Mouse (Mus musculus) neural tube, embryonic 12.5 days (tissue): ENCODE data around the gene Gse1. TPM values are rescaled to one million over a fixed set of nuclear protein-coding genes. Genes with fewer than 3 reads are reported as not detected.

Experiments used
- ATAC-seq: fragments of 200-750 bp; cut with Nextera tagmentation; 2 replicates; pipeline ENCODE4 v1.8.0; 2017; ENCODE audit warnings: low read depth, mild to moderate bottlenecking, moderate TSS enrichment, moderate library complexity; ENCODE audit not compliant: low FRiP score
- H3K27ac ChIP-seq: fragments of 300-500 bp; sonication (generic); 2 replicates; pipeline ENCODE4 v1.5.1; 2016
- H3K27me3 ChIP-seq: fragments of 300-500 bp; sonication (generic); replicated peaks from 2 replicates; pipeline ENCODE4 v1.6.1; 2016; ENCODE audit warnings: mild to moderate bottlenecking
- H3K36me3 ChIP-seq: fragments of 300-500 bp; sonication (generic); 2 replicates; pipeline ENCODE4 v1.6.1; 2016; ENCODE audit warnings: mild to moderate bottlenecking
- H3K4me1 ChIP-seq: fragments of 300-500 bp; sonication (generic); 2 replicates; pipeline ENCODE4 v1.6.1; 2016
- H3K4me2 ChIP-seq: fragments of 300-500 bp; sonication (generic); replicated peaks from 2 replicates; pipeline ENCODE4 v1.6.1; 2016; ENCODE audit warnings: mild to moderate bottlenecking
- H3K4me3 ChIP-seq: fragments of 300-500 bp; sonication (generic); 2 replicates; pipeline ENCODE4 v1.5.1; 2016
- H3K9ac ChIP-seq: fragments of 300-500 bp; sonication (generic); 2 replicates; pipeline ENCODE4 v1.6.1; 2016; ENCODE audit warnings: mild to moderate bottlenecking
- H3K9me3 ChIP-seq: fragments of 300-500 bp; sonication (generic); 2 replicates; pipeline ENCODE4 v1.6.1; 2016; ENCODE audit warnings: mild to moderate bottlenecking
- WGBS: fragments of 180-500 bp; shearing (Covaris S2); methylation state at CpG from one replicate; pipeline ENCODE4 v1.1.7; 2016; 5-methylcytosine and 5-hydroxymethylcytosine counted together
- polyA plus RNA-seq: library from polyadenylated mRNA; unstranded; fragments of >200 nt; fragmentation: Nextera tagmentation; extraction: Ambion mirVana; gene quantifications from 2 replicates; pipeline ENCODE4 v1.2.1, GENCODE M21; 2016

Gene Gse1
- polyA plus RNA-seq, 1 experiment from 2014 or later, result 26.0 TPM

DNA sequence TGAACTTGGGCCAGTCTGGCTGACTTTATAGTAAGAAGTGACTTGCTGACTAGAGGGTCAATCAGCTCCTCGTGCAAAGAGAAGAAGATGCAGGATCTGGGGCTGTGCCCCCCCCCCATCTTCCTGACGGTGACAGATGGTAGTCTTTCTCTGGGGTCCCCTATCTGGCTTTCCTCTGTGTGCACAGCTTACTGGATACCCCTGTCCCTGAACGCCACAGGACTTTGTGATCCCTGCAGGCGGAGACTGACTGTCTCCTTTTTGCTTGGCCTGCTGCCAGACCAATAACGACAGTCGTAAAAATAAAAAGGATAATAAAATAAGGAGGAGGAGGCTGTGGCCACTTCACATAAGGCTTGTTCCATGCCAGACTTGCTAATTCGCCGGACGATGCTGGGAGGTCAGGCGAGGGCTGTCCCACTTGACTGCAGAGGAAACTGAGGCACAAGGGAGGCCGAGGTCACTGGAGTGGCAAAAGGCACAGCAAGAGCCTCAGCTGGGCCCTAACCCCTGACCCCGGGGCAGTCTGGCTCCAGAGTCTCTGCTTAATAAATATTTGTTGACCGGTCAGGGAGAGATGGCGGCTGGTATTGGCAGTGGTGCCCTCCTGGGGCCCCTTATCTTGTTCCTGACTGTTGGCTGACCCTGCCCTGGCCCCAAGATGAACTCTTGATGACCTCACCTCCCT lies 264.1 kb downstream of the Gse1 start:
- Histone ChIP-seq H3K4me1 (peaks cover 76% of the 10 kb centered on the region), H3K9me3 (no peaks in the 10 kb centered on the region), H3K9ac (peak overlapping the region; percentile 98), H3K4me3 (peak overlapping the region; percentile 98), H3K27me3 (no peaks in the 10 kb centered on the region), H3K4me2 (peak overlapping the region; percentile 98), H3K27ac (peak overlapping the region; percentile 32; the same call in 1 of the 2 replicates), H3K36me3 (no peaks in the 10 kb centered on the region)
- 12% methylated on average over 14 of the region's 14 CpGs for WGBS
- no peak for ATAC-seq

DNA sequence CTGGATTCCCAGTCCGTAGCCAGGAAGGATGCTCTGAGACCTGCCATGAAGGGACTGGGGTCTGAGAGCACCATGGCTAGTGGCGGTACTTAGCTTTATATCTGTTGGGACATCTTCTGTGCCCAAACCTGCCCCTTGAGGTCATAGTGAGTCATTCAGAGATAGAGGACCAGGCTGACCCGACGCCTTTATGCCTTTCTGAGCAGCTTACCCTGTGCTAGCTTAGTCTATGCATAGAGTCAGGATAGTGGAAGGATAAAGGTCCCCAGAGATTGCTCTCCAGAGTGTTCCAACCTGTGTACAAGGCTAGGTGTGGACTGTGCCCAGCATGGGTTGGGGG lies 264.6 kb downstream of the Gse1 start:
- H3K9me3 ChIP-seq, result no peaks in the 10 kb centered on the region
- peaks cover 81% of the 10 kb centered on the region for H3K4me1 ChIP-seq
- peak overlapping the region; percentile 98 for H3K4me3 ChIP-seq
- WGBS, result 32% methylated on average over 4 of the region's 4 CpGs
- H3K27ac ChIP-seq, result peak overlapping the region; percentile 32; the same call in 1 of the 2 replicates
- no peak for ATAC-seq
- no peaks in the 10 kb centered on the region for H3K27me3 ChIP-seq
- H3K36me3 ChIP-seq, result no peaks in the 10 kb centered on the region
- peak overlapping the region; percentile 98 for H3K9ac ChIP-seq
- peak overlapping the region; percentile 98 for H3K4me2 ChIP-seq

DNA sequence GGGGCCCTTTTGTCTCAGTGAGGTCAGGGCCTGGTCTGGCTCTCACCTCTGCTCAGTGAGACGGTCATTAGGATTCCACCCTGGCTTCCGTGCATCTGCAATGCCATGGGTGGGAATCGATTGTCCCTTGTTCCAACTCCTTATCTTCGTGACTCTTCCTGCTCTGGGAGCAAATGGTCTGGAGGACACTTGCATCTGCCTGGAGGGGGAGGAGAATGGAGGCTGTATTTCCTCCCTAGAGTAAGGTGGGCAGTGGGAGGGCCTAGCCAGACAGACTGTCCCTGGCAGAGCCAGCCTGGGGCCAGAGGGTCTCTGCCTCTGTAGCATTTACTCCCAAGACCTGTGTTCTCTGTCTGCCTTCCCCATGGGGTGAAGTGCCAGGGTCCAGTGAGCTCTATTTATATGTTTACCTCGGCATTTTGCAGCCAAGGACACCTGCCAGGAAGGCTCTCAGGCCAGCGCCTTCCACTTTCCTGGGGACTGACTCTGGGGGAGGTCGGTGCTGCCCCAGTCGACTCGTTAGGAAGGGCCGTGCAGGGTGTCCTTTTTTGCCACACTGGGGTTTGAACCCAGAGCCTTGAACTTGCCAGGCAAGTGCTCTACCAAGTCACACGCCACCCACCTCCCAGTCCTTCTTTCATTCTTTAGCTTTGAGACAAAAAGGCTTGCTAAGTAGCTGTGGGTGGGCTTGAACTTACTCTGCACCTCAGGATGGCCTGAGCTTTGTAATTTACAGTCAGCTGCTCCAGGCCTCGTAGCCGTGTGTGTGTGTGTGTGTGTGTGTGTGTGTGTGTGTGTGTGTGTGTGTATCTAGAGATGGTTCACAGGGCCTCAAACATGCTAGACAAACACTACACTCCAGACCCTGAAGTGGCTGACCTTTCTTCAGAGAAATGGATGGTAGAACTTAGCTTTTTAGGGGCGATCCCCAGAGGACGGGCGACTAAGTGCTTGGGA lies 265.5 kb downstream of the Gse1 start:
- peaks cover 91% of the 10 kb centered on the region for H3K4me1 ChIP-seq
- peak overlapping the region; percentile 10 for H3K9ac ChIP-seq
- WGBS, result 46% methylated on average over 16 of the region's 16 CpGs
- H3K4me2 ChIP-seq, result peak overlapping the region; percentile 98
- H3K27me3 ChIP-seq, result no peaks in the 10 kb centered on the region
- H3K36me3 ChIP-seq, result no peaks in the 10 kb centered on the region
- H3K27ac ChIP-seq, result no peak overlapping the region
- peak overlapping the region; percentile 98; the same call in 1 of the 2 replicates for H3K4me3 ChIP-seq
- H3K9me3 ChIP-seq, result no peaks in the 10 kb centered on the region
- no peak for ATAC-seq

DNA sequence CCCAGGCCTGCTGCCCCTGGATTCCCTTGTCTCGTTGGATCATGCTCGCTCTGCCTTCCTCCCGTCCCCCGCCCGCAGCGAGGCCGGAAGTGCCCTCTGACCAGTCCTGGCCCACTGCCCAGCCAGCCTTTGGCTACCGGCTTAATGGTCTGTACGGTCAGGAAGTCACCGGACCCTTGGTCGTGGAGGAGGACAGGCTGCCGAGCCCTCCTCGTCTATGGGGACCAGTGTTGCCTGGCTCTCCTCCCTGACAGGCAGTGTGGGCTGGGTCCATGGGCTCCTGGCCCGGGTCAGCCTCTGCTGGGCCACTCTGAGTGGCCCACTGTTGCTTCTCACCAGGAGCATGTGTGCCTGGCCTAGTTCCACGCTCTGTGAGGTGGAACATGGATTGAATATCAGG lies 266.6 kb downstream of the Gse1 start:
- H3K27me3 ChIP-seq, result no peaks in the 10 kb centered on the region
- 26% methylated on average over 15 of the region's 15 CpGs for WGBS
- peak overlapping the region; percentile 98 for H3K4me2 ChIP-seq
- H3K27ac ChIP-seq, result peak overlapping the region; percentile 74; the same call in 1 of the 2 replicates
- H3K4me3 ChIP-seq, result peak overlapping the region; percentile 18
- peak overlapping the region; percentile 57 for H3K9ac ChIP-seq
- H3K9me3 ChIP-seq, result no peaks in the 10 kb centered on the region
- peaks cover 100% of the 10 kb centered on the region for H3K4me1 ChIP-seq
- no peaks in the 10 kb centered on the region for H3K36me3 ChIP-seq
- ATAC-seq, result no peak

DNA sequence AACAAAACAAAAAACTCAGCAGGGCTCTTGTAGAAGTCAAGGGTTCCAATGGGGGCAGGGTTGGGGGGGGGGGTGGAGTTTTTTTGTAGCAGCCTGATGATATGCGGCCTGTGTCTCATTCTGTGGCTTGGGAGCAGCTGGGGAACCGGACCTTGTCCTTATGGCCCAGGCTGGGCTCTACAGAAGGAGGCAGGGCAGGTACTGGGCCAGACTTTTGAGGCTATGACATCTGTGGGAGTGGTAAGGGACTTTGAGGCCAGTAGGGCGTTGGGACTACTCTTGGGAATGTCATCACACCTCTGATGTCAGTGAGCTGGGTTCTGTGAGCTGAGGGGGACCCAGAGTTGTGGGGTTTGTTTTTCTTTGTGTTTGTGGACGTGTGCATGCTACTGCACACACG lies 267.2 kb downstream of the Gse1 start:
- H3K27me3 ChIP-seq, result no peaks in the 10 kb centered on the region
- no peak overlapping the region for H3K27ac ChIP-seq
- peak overlapping the region; percentile 98 for H3K4me2 ChIP-seq
- peaks cover 100% of the 10 kb centered on the region for H3K4me1 ChIP-seq
- H3K9me3 ChIP-seq, result no peaks in the 10 kb centered on the region
- H3K9ac ChIP-seq, result 0 out of 2 replicates have a peak overlapping the region, but pooled peaks have one; percentile 57
- no peaks in the 10 kb centered on the region for H3K36me3 ChIP-seq
- ATAC-seq, result no peak
- 51% methylated on average over 5 of the region's 5 CpGs for WGBS
- no peak overlapping the region for H3K4me3 ChIP-seq

DNA sequence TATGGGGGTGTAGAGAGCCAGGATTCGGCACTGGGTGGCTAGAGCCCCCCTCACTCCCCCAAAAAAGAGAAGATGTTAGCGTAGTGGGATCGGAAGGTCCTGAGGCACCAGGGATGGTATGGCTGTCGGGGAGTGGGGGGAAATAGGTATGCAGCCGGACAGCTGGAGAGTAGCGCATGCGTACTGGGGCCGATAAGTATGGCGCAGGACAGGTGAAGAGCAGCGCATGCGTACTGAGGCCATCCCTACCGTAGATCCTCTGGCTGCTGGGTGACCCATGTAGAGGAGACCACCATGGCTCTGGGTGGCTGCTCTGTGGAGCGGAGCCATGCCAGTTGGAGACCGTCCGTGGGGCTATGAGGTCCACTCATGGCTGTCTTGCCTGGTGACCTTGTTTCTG lies 268.2 kb downstream of the Gse1 start:
- H3K27ac ChIP-seq, result no peak overlapping the region
- WGBS, result 96% methylated on average over 15 of the region's 15 CpGs
- peak overlapping the region; percentile 53 for H3K4me2 ChIP-seq
- H3K36me3 ChIP-seq, result no peaks in the 10 kb centered on the region
- no peaks in the 10 kb centered on the region for H3K9me3 ChIP-seq
- ATAC-seq, result no peak
- H3K9ac ChIP-seq, result no peak overlapping the region
- no peak overlapping the region for H3K4me3 ChIP-seq
- H3K27me3 ChIP-seq, result no peaks in the 10 kb centered on the region
- H3K4me1 ChIP-seq, result peaks cover 100% of the 10 kb centered on the region

DNA sequence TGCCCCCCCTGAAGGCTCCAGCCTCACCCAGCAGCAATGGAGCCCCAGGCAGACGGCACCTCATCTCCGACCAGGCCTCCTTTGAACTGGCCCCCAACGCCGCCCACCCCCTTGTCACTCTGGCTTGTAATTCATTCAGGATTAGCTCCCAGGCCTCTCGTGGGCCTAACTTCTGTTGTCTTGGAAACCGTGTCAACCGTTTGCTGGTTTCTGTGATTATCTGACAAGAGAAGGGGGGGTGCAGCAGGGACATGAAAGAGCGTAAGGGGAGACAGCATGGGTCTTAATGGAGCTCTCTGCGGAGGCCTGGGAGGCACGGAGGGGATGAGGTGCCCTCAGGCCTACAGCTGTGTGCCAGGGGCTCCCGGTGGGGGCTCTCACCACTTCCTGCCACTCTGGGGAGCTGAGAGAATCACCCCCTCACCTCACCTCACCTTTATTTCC lies 269.3 kb downstream of the Gse1 start:
- Histone ChIP-seq H3K27me3 (no peaks in the 10 kb centered on the region), H3K4me2 (peak overlapping the region; percentile 53), H3K27ac (peak overlapping the region; percentile 60), H3K36me3 (no peaks in the 10 kb centered on the region), H3K4me1 (peaks cover 100% of the 10 kb centered on the region), H3K9me3 (no peaks in the 10 kb centered on the region), H3K9ac (peak overlapping the region; percentile 2; the same call in 1 of the 2 replicates), H3K4me3 (no peak overlapping the region)
- ATAC-seq, result peak; percentile 23; the same call in 1 of the 2 replicates
- WGBS, result 3% methylated on average over 11 of the region's 11 CpGs

DNA sequence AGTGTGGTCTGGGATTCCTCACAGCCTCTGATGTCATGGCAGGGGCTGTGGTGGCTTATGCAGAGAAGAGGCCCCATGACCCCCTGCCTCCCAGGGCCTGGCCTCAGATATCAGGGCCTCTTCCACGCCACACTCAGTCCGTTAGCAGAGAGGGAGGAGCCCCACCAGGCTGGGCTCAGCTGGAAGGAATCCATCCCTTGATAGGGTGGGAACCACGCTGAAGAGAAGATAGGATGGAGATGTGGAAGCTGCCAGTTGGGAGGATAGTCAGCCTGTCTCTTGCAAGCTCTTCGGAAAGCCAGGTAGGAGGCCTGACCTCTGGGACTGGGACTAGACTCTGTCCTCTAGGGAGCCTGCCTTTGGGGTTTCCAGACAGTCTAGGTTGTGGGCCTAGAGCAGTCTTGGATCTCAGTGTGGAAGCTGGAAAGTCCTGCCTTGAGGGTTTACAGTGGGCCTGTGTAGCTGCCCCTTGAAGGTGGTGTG lies 270.1 kb downstream of the Gse1 start:
- Histone ChIP-seq H3K4me2 (peak overlapping the region; percentile 53), H3K36me3 (no peaks in the 10 kb centered on the region), H3K9me3 (no peaks in the 10 kb centered on the region), H3K27ac (peak overlapping the region; percentile 60), H3K27me3 (no peaks in the 10 kb centered on the region), H3K4me1 (peaks cover 100% of the 10 kb centered on the region), H3K9ac (peak overlapping the region; percentile 38; the same call in 1 of the 2 replicates), H3K4me3 (peak overlapping the region; percentile 1; the same call in 1 of the 2 replicates)
- 10% methylated on average over 4 of the region's 4 CpGs for WGBS
- ATAC-seq, result no peak

DNA sequence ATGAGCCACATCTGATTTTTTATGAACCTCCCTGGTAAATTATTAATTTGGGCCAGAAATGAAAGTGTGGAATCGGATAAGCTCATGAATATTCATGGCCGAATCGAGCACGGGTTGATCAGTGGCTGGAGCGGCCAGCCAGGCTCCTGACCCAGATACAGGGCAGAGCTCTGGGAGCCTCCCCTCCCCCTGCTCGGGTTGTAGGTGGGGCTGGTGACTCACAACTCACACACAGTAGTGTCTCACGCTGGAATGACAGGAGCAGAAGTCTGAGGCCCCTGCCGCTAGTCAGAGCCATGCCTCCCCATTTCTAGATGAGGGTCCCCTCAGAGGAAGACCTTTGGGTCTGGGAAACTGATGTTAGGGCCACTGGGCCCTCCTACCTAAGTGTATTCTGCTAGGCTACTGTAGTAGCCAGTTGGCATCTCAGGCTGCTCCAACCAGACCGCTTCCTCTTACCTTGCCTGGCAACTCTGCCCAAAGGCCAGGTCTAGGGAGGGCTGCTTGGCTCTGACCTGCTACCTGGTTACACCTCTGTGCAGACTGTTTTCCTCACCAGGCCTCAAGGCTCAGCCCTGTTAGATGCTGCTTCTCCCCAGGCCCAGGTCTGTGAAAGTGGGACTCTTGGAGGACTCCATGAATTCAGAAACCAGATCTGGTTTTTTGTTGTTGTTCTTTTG lies 270.8 kb downstream of the Gse1 start:
- H3K4me3 ChIP-seq, result 0 out of 2 replicates have a peak overlapping the region, but pooled peaks have one; percentile 1
- H3K27me3 ChIP-seq, result no peaks in the 10 kb centered on the region
- H3K27ac ChIP-seq, result no peak overlapping the region; the same call in 1 of the 2 replicates
- peak overlapping the region; percentile 53 for H3K4me2 ChIP-seq
- peaks cover 100% of the 10 kb centered on the region for H3K4me1 ChIP-seq
- 0 out of 2 replicates have a peak, but pooled peaks have one; percentile 19 for ATAC-seq
- WGBS, result 18% methylated on average over 9 of the region's 9 CpGs
- H3K9ac ChIP-seq, result no peak overlapping the region
- no peaks in the 10 kb centered on the region for H3K9me3 ChIP-seq
- H3K36me3 ChIP-seq, result no peaks in the 10 kb centered on the region

DNA sequence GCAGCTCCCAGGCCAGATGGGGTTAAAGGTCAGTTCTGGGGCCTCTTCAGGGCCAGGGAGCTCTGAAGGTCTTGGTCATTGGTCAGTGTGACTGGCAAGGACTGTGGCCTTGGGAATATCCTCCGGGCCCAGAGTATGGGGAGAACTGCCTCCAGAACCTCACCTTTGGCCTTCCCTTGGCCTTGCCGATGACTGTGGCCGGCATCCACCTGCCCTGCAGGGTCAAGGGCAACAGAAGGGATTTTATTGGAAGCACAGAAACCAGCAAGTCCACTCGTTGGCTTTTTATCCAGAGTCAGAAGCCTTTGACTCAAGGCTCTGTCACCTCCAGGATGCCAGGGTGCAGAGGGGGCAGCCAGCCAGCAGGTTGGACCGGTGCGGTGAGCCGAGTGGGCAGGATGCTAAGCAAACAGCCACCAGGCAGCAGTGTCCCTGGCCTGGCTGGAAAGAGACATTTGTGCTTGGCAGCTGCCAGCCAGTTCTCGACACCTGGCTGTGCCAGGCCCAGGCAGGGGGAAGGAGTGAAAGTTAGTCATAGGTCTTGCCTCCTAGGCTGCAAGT lies 272.5 kb downstream of the Gse1 start:
- Histone ChIP-seq H3K27me3 (no peaks in the 10 kb centered on the region), H3K9ac (no peak overlapping the region), H3K9me3 (no peaks in the 10 kb centered on the region), H3K27ac (no peak overlapping the region), H3K4me3 (no peak overlapping the region), H3K4me2 (0 out of 2 replicates have a peak overlapping the region, but pooled peaks have one; percentile 3), H3K4me1 (peaks cover 100% of the 10 kb centered on the region), H3K36me3 (no peaks in the 10 kb centered on the region)
- no peak for ATAC-seq
- WGBS, result 77% methylated on average over 8 of the region's 8 CpGs

DNA sequence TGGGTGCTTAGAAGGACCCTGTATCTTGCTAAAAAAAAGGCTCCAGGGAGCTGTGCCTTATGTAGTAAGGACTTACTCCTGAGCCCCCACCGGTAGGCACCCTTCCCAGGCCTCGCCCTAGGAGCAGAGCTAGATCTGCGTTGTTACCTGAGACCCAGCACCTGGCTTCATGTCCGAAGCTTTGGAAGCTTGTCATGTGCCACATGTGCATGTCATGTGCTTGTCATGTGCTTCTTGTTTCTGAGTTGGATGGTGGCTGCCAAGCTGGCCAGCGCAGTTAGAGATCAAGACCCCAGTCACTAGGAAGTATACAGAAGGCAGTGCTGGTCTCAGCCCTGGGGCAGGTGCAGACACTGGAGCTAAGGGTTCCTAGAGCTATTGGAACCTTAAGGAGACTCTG lies 273.2 kb downstream of the Gse1 start:
- H3K27ac ChIP-seq, result no peak overlapping the region
- H3K36me3 ChIP-seq, result no peaks in the 10 kb centered on the region
- ATAC-seq, result no peak
- H3K4me2 ChIP-seq, result 0 out of 2 replicates have a peak overlapping the region, but pooled peaks have one; percentile 16
- WGBS, result 88% methylated on average over 5 of the region's 5 CpGs
- H3K27me3 ChIP-seq, result no peaks in the 10 kb centered on the region
- H3K9ac ChIP-seq, result no peak overlapping the region
- H3K9me3 ChIP-seq, result no peaks in the 10 kb centered on the region
- no peak overlapping the region for H3K4me3 ChIP-seq
- H3K4me1 ChIP-seq, result peaks cover 100% of the 10 kb centered on the region
